Mouse (Mus musculus) stomach, postnatal 0 days (tissue): ENCODE data around the gene Prdm11. TPM values are rescaled to one million over a fixed set of nuclear protein-coding genes. Genes with fewer than 3 reads are reported as not detected.

Experiments used
- ATAC-seq: fragments of 200-750 bp; cut with Nextera tagmentation; 2 replicates; pipeline ENCODE4 v1.8.0; 2017; ENCODE audit not compliant: low FRiP score, low TSS enrichment
- DNase-seq: peaks from one replicate; pipeline ENCODE4 v3.0.0-alpha.2; 2016; ENCODE audit warnings: low spot score
- H3K27ac ChIP-seq: fragments of 300-500 bp; sonication (generic); replicated peaks from 2 replicates; pipeline ENCODE4 v1.5.1; 2014; ENCODE audit warnings: mild to moderate bottlenecking, control low read depth
- H3K27me3 ChIP-seq: fragments of 300-500 bp; sonication (generic); 2 replicates; pipeline ENCODE4 v1.6.1; 2014; ENCODE audit warnings: low read length; ENCODE audit not compliant: control insufficient read depth, insufficient read depth
- H3K36me3 ChIP-seq: fragments of 300-500 bp; sonication (generic); 2 replicates; pipeline ENCODE4 v1.6.1; 2014; ENCODE audit warnings: low read length, mixed read lengths; ENCODE audit not compliant: control insufficient read depth, insufficient read depth
- H3K4me1 ChIP-seq: fragments of 300-500 bp; sonication (generic); replicated peaks from 2 replicates; pipeline ENCODE4 v1.6.1; 2014; ENCODE audit warnings: antibody characterized with exemption; ENCODE audit not compliant: control insufficient read depth, insufficient read depth
- H3K4me2 ChIP-seq: fragments of 300-500 bp; sonication (generic); replicated peaks from 2 replicates; pipeline ENCODE4 v1.6.1; 2014; ENCODE audit warnings: low read depth, mild to moderate bottlenecking, control low read depth, moderate library complexity
- H3K4me3 ChIP-seq: fragments of 300-500 bp; sonication (generic); 2 replicates; pipeline ENCODE4 v1.5.1; 2014; ENCODE audit warnings: low read depth, low read length, control low read depth
- H3K9ac ChIP-seq: fragments of 300-500 bp; sonication (generic); 2 replicates; pipeline ENCODE4 v1.6.1; 2014; ENCODE audit warnings: mild to moderate bottlenecking, low read length, control low read depth, mixed read lengths
- H3K9me3 ChIP-seq: fragments of 300-500 bp; sonication (generic); 2 replicates; pipeline ENCODE4 v1.6.1; 2016; ENCODE audit warnings: low read length; ENCODE audit not compliant: control insufficient read depth
- CTCF ChIP-seq: IDR thresholded peaks from 2 replicates; pipeline ENCODE4 v1.5.1; 2016; ENCODE audit warnings: antibody characterized with exemption, low read depth, mild to moderate bottlenecking, moderate library complexity
- EP300 ChIP-seq: optimal IDR thresholded peaks from 2 replicates; pipeline ENCODE3; 2016; ENCODE audit warnings: antibody characterized with exemption
- WGBS: fragments of 180-500 bp; shearing (Covaris S2); extraction: QIAGEN DNeasy Blood & Tissue Kit; methylation state at CpG from one replicate; pipeline ENCODE4 v1.1.7; 2014; 5-methylcytosine and 5-hydroxymethylcytosine counted together
- polyA plus RNA-seq: library from polyadenylated mRNA; unstranded; fragments of >200 nt; fragmentation: Nextera tagmentation; extraction: Ambion mirVana; gene quantifications from 2 replicates; pipeline ENCODE4 v1.2.1, GENCODE M21; 2015

The Prdm11 gene
- polyA plus RNA-seq, 1 experiment from 2014 or later = 5.8 TPM

DNA sequence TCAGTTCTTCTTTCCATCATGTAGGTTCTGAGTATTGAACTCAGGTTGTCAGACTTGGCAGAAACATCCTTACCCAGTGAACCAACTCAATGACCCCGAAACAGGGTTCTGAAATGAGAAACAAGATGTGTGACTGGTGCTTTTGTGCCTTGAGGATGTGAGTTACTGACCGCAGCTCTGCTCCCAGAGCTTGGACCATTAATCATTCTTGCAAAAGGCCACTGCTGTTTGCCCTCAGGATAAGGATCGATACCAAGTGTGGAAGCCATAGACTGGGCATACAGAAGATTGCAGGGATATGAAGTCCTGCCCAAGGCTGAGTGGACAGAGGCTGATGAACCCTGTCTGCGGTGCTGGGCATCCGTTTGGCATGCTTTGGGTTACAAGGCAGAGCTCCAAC, 107.9 kb downstream of the Prdm11 start:
- Histone ChIP-seq H3K27ac (no peak overlapping the region), H3K4me2 (no peak overlapping the region), H3K9me3 (no peaks in the 10 kb centered on the region), H3K4me1 (no peaks in the 10 kb centered on the region), H3K9ac (no peak overlapping the region), H3K27me3 (no peaks in the 10 kb centered on the region), H3K4me3 (no peak overlapping the region), H3K36me3 (no peaks in the 10 kb centered on the region)
- TF ChIP-seq CTCF (no peak), EP300 (no peak)
- DNase-seq (no peak), ATAC-seq (no peak)
- 71% methylated on average over 5 of the region's 5 CpGs for WGBS

DNA sequence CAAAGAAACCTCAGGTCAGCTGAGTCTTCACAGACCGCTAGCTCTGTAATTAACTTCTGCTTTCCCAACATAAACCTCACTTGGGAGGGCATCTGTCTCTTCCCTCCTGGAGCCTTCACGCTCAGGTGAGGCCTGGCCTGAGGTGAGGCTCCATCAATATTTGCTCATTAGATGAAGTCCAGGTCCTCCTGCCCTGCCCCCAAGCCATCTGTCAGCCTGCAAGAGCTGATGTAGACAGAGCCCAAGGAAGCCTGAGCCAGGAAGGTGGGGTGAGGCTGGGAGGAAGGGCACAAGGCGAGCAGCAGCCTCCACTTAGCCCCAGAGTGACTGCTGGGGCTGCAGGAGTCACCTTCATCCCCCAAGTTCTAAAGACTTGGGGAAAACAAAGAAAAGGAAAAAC, 110.5 kb downstream of the Prdm11 start:
- no peaks in the 10 kb centered on the region for H3K9me3 ChIP-seq
- H3K4me3 ChIP-seq = no peak overlapping the region
- no peaks in the 10 kb centered on the region for H3K4me1 ChIP-seq
- no peak overlapping the region for H3K4me2 ChIP-seq
- no peak overlapping the region for H3K27ac ChIP-seq
- H3K9ac ChIP-seq = no peak overlapping the region
- H3K36me3 ChIP-seq = no peaks in the 10 kb centered on the region
- H3K27me3 ChIP-seq = no peaks in the 10 kb centered on the region
- 49% methylated on average over 3 of the region's 3 CpGs for WGBS
- no peak for TF ChIP-seq CTCF
- TF ChIP-seq EP300 = no peak
- ATAC-seq = no peak
- DNase-seq = no peak

GRCm38 (mm10) chr2:92934312-92934982, 111.5 kb downstream of the Prdm11 start:
- Histone ChIP-seq H3K4me3 (no peak overlapping the region), H3K4me2 (no peak overlapping the region), H3K27ac (no peak overlapping the region), H3K27me3 (no peaks in the 10 kb centered on the region), H3K4me1 (no peaks in the 10 kb centered on the region), H3K36me3 (no peaks in the 10 kb centered on the region), H3K9ac (no peak overlapping the region), H3K9me3 (no peaks in the 10 kb centered on the region)
- 22% methylated on average over 10 of the region's 10 CpGs for WGBS
- ATAC-seq (no peak), DNase-seq (no peak)
- TF ChIP-seq EP300 (no peak), CTCF (no peak)

DNA sequence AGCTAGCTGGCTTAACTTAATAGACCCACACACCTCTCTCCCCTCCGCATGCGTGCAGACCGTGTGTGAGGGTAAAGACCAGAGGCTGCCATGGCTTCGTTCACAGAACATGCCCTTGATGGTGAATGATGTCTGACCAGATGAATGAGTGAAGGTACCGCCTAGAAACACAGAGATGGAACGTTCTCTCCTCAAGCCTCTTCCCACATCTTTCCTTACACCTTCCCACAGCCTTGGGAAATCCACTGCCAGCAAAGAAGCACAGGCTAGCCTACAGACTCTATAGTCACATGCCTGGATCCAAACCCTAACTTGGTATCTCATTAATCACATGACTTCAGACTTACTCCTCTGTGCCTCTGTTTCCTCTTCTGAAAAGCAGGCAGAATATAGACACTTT, 112.6 kb downstream of the Prdm11 start:
- WGBS = 89% methylated on average over 6 of the region's 6 CpGs
- H3K36me3 ChIP-seq = no peaks in the 10 kb centered on the region

GRCm38 (mm10) chr2:92931061-92931460, 114.9 kb downstream of the Prdm11 start:
- ATAC-seq (no peak), DNase-seq (no peak)
- Histone ChIP-seq H3K27me3 (no peaks in the 10 kb centered on the region), H3K4me1 (no peaks in the 10 kb centered on the region), H3K4me2 (no peak overlapping the region), H3K27ac (no peak overlapping the region), H3K9ac (no peak overlapping the region), H3K9me3 (no peaks in the 10 kb centered on the region), H3K36me3 (no peaks in the 10 kb centered on the region), H3K4me3 (no peak overlapping the region)
- no peak for TF ChIP-seq EP300
- TF ChIP-seq CTCF = no peak
- 41% methylated on average over 7 of the region's 7 CpGs for WGBS

More for the DNA sequence above, 112.6 kb downstream of the Prdm11 start:
- DNase-seq (no peak), ATAC-seq (no peak)
- H3K4me2 ChIP-seq = no peak overlapping the region
- no peaks in the 10 kb centered on the region for H3K4me1 ChIP-seq
- no peaks in the 10 kb centered on the region for H3K9me3 ChIP-seq
- H3K4me3 ChIP-seq = no peak overlapping the region
- no peak overlapping the region for H3K9ac ChIP-seq
- no peak overlapping the region for H3K27ac ChIP-seq
- TF ChIP-seq CTCF (no peak), EP300 (no peak)
- H3K27me3 ChIP-seq = no peaks in the 10 kb centered on the region

GRCm38 (mm10) chr2:92929696-92930095, 116.3 kb downstream of the Prdm11 start:
- H3K36me3 ChIP-seq = no peaks in the 10 kb centered on the region
- H3K9ac ChIP-seq = no peak overlapping the region
- DNase-seq = no peak
- H3K4me2 ChIP-seq = no peak overlapping the region
- no peaks in the 10 kb centered on the region for H3K27me3 ChIP-seq
- no peaks in the 10 kb centered on the region for H3K4me1 ChIP-seq
- no peak for TF ChIP-seq CTCF
- TF ChIP-seq EP300 = no peak
- H3K27ac ChIP-seq = no peak overlapping the region
- no peak for ATAC-seq
- no peak overlapping the region for H3K4me3 ChIP-seq
- H3K9me3 ChIP-seq = no peaks in the 10 kb centered on the region
- WGBS = 67% methylated on average over 5 of the region's 5 CpGs
